Mouse (Mus musculus): ENCODE measurements around the gene Pde3a.

DNA sequence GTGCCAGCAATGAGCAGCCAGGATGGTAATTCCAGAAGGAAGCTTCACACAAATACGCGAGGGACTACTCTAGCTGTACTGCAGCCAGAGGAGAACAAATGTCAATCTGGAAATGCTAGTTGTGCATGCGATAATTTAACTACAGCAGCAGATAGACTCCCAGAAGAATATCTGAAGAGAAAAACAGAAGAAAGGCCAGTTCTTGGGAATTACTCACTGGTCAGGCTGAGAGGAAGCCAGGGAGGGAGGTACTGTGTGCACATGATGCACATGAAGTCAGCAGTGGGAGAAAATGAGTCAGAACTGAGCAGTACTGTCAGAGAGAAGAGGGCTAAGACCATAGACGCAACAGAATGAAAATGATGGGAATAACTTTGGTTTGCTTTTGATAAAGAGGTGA, 159.7 kb downstream of the Pde3a start:
- TF ChIP-seq EP300 (IDR thresholded peaks at IDR 0.05; ENCODE audit: insufficient read depth, low read depth, low read length), result no peak
- TF ChIP-seq POLR2A (IDR thresholded peaks at IDR 0.05; ENCODE audit: insufficient read depth, low read depth, low read length), result no peak
